Comparison of ENCODE assay signal across 8 mouse cellular contexts in genomic region chr4:44107339-44107738, GRCm38 (mm10). TPM values are rescaled to one million over a fixed set of nuclear protein-coding genes. Genes with fewer than 3 reads are reported as not detected.
DNase-seq lines count a peak whose midpoint lies in the region; ATAC-seq lines count a peak whose summit lies in the region.
"Had no signal": no experiment of that assay in that cellular context is flagged by ENCODE, and none has a peak within 500 bp of the region (broad histone marks: within the 10 kb centered on the region; RNA-seq: fewer than 3 reads in every experiment).

No protein-coding gene starts in this region.

- H3K9ac ChIP-seq in embryonic facial prominence, embryonic 13.5 days: no peak overlapping the region
- no peak overlapping the region for H3K9ac ChIP-seq in intestine, embryonic 15.5 days
- no peak overlapping the region for H3K9ac ChIP-seq in lung, embryonic 16.5 days (ENCODE audit: low read length)

- no peak for ATAC-seq in embryonic facial prominence, embryonic 13.5 days (ENCODE audit: insufficient number of reproducible peaks, insufficient read depth, low FRiP score, low TSS enrichment, low read depth)
- no peak for ATAC-seq in intestine, embryonic 15.5 days
- ATAC-seq in lung, embryonic 16.5 days (ENCODE audit: low read depth): peak; percentile 66

- no peaks in the 10 kb centered on the region for H3K36me3 ChIP-seq in embryonic facial prominence, embryonic 13.5 days
- H3K36me3 ChIP-seq in intestine, embryonic 15.5 days: no peaks in the 10 kb centered on the region
- H3K36me3 ChIP-seq in lung, embryonic 16.5 days (ENCODE audit: control insufficient read depth, insufficient read depth, low read length): no peaks in the 10 kb centered on the region

- H3K4me3 ChIP-seq in embryonic facial prominence, embryonic 13.5 days: no peak overlapping the region
- no peak overlapping the region for H3K4me3 ChIP-seq in intestine, embryonic 15.5 days (replicated peaks)
- H3K4me3 ChIP-seq in lung, embryonic 16.5 days (ENCODE audit: low read length): no peak overlapping the region

- H3K9me3 ChIP-seq in embryonic facial prominence, embryonic 13.5 days: no peaks in the 10 kb centered on the region
- no peaks in the 10 kb centered on the region for H3K9me3 ChIP-seq in intestine, embryonic 15.5 days
- H3K9me3 ChIP-seq in lung, embryonic 16.5 days (ENCODE audit: control insufficient read depth, low read length): no peaks in the 10 kb centered on the region

- H3K4me2 ChIP-seq in embryonic facial prominence, embryonic 13.5 days: peak overlapping the region; percentile 50; the same call in 1 of the 2 replicates
- H3K4me2 ChIP-seq in intestine, embryonic 15.5 days (replicated peaks): peak overlapping the region; percentile 52; the same call in 1 of the 2 replicates
- H3K4me2 ChIP-seq in lung, embryonic 16.5 days (ENCODE audit: low read depth, low read length): peak overlapping the region; percentile 53

- DNase-seq in T-cell, adult 2 months (ENCODE audit: low spot score): peak; percentile 12
- DNase-seq in layer of hippocampus, adult 9-11 months: no peak
- DNase-seq in right cerebral cortex, postnatal 14 days: no peak
- DNase-seq in right cerebral cortex, adult 2 months (ENCODE audit: low spot score in 2 of 2): no peak
- DNase-seq: layer of hippocampus, postnatal 36 days had no signal

- no peaks in the 10 kb centered on the region for H3K27me3 ChIP-seq in embryonic facial prominence, embryonic 13.5 days
- no peaks in the 10 kb centered on the region for H3K27me3 ChIP-seq in intestine, embryonic 15.5 days (replicated peaks)
- no peaks in the 10 kb centered on the region for H3K27me3 ChIP-seq in lung, embryonic 16.5 days (ENCODE audit: control insufficient read depth, insufficient read depth, low read depth, low read length)

- peaks cover 36% of the 10 kb centered on the region for H3K4me1 ChIP-seq in embryonic facial prominence, embryonic 13.5 days
- peaks cover 30% of the 10 kb centered on the region; the same call in 1 of the 2 replicates for H3K4me1 ChIP-seq in intestine, embryonic 15.5 days (replicated peaks)
- peaks cover 44% of the 10 kb centered on the region for H3K4me1 ChIP-seq in lung, embryonic 16.5 days (replicated peaks; ENCODE audit: control insufficient read depth, insufficient read depth, low read length)

- 30% methylated on average over 6 of the region's 6 CpGs for WGBS in embryonic facial prominence, embryonic 13.5 days
- 33% methylated on average over 6 of the region's 6 CpGs for WGBS in intestine, embryonic 15.5 days
- 10% methylated on average over 6 of the region's 6 CpGs for WGBS in lung, embryonic 16.5 days

- H3K27ac ChIP-seq in embryonic facial prominence, embryonic 13.5 days: 0 out of 2 replicates have a peak overlapping the region, but pooled peaks have one; percentile 17
- 0 out of 2 replicates have a peak overlapping the region, but pooled peaks have one; percentile 62 for H3K27ac ChIP-seq in intestine, embryonic 15.5 days
- H3K27ac ChIP-seq in lung, embryonic 16.5 days (ENCODE audit: low read length): peak overlapping the region; percentile 79

RNA-seq across cellular contexts. Expression of gene Gne, which starts 23.4 kb away (rescaled TPM):
- polyA plus RNA-seq in embryonic facial prominence, embryonic 13.5 days (2015; fragmentation: Nextera tagmentation; extraction: Ambion mirVana): 20.2 and 23.6 TPM in 2 replicates
- 42.0 and 47.0 TPM in 2 replicates for polyA plus RNA-seq in intestine, embryonic 15.5 days (2015; fragmentation: Nextera tagmentation; extraction: Ambion mirVana)
- polyA plus RNA-seq in lung, embryonic 16.5 days (2015; fragmentation: Nextera tagmentation; extraction: Ambion mirVana): 47.9 TPM in 2 replicates

Comparison
In these comparisons a context has a peak if more than half of its experiments do, and no peak if none do; other contexts are left out.
1. H3K27ac ChIP-seq: peak in every context shown above with its lines; median percentile 79 in lung, embryonic 16.5 days; 62 in intestine, embryonic 15.5 days; 17 in embryonic facial prominence, embryonic 13.5 days.